Mouse (Mus musculus) MEL (cell line): ENCODE results near the gene En2.

Experiments
- CTCF ChIP-seq, 3 experiments: IDR thresholded peaks in 2 of 3; conservative IDR thresholded peaks in 1 of 3; 2 replicates each; pipeline ENCODE4 v1.5.1; 2011 to 2012; ENCODE audit warnings: low read length in 3 of 3, low read depth in 2 of 3, mild to moderate bottlenecking in 2 of 3, improper control_type of control experiment in 1 of 3, inconsistent platforms in 1 of 3, mixed read lengths in 1 of 3, moderate library complexity in 1 of 3; ENCODE audit not compliant: control insufficient read depth in 1 of 3, insufficient read depth in 1 of 3, poor library complexity in 1 of 3, severe bottlenecking in 1 of 3
- GABPA ChIP-seq: IDR thresholded peaks from 2 replicates; pipeline ENCODE4 v1.6.1; 2012; ENCODE audit warnings: low read depth, mild to moderate bottlenecking, inconsistent platforms, low read length, improper control_type of control experiment, moderate library complexity
- MAZ ChIP-seq: IDR thresholded peaks from 2 replicates; pipeline ENCODE4 v1.6.1; 2012; ENCODE audit warnings: low read depth, mild to moderate bottlenecking, inconsistent platforms, low read length, improper control_type of control experiment
- MXI1 ChIP-seq: IDR thresholded peaks from 2 replicates; pipeline ENCODE4 v1.6.1; 2011; ENCODE audit warnings: mild to moderate bottlenecking, low read depth, low read length, improper control_type of control experiment
- NRF1 ChIP-seq: IDR thresholded peaks from 2 replicates; pipeline ENCODE4 v1.6.1; 2014; ENCODE audit warnings: low read depth, mild to moderate bottlenecking, inconsistent platforms, low read length, improper control_type of control experiment, moderate library complexity; ENCODE audit not compliant: poor library complexity, insufficient read depth, severe bottlenecking
- POLR2A ChIP-seq, 2 experiments: IDR thresholded peaks; 2 replicates each; pipeline ENCODE4 v1.6.1; 2011 to 2012; ENCODE audit warnings: low read length in 2 of 2, mild to moderate bottlenecking in 2 of 2, control low read depth in 1 of 2, improper control_type of control experiment in 1 of 2, low read depth in 1 of 2, moderate library complexity in 1 of 2; ENCODE audit not compliant: control insufficient read depth in 1 of 2, insufficient read depth in 1 of 2, poor library complexity in 1 of 2
- TAL1 ChIP-seq: IDR thresholded peaks from 2 replicates; pipeline ENCODE4 v1.6.1; 2012; ENCODE audit warnings: mild to moderate bottlenecking, inconsistent platforms, low read length, moderate library complexity, mixed read lengths
- UBTF ChIP-seq: IDR thresholded peaks from 2 replicates; pipeline ENCODE4 v1.6.1; 2012; ENCODE audit warnings: low read depth, mild to moderate bottlenecking, inconsistent platforms, low read length, improper control_type of control experiment, moderate library complexity, borderline replicate concordance; ENCODE audit not compliant: insufficient read depth
- ZMIZ1 ChIP-seq: IDR thresholded peaks from 2 replicates; pipeline ENCODE4 v1.6.1; 2012; ENCODE audit warnings: low read depth, mild to moderate bottlenecking, inconsistent platforms, low read length, improper control_type of control experiment, moderate library complexity

GRCm38 (mm10) chr5:28161383-28161937 is 4.0 kb upstream of the En2 start:
- no peak for TF ChIP-seq POLR2A (IDR thresholded peaks at IDR 0.05; ENCODE audit: control insufficient read depth in 1 of 2, insufficient read depth in 1 of 2, low read depth in 1 of 2, low read length in 2 of 2, poor library complexity in 1 of 2)
- no peak for TF ChIP-seq MXI1
- no peak for TF ChIP-seq GABPA
- TF ChIP-seq MAZ: no peak
- TF ChIP-seq NRF1: no peak
- TF ChIP-seq TAL1: no peak
- TF ChIP-seq CTCF (IDR thresholded peaks at IDR 0.05 in 2 of 3, conservative IDR thresholded peaks at IDR 0.05 in 1 of 3; ENCODE audit: control insufficient read depth in 1 of 3, insufficient read depth in 1 of 3, low read depth in 2 of 3, low read length in 3 of 3, poor library complexity in 1 of 3, severe bottlenecking in 1 of 3): no peak
- no peak for TF ChIP-seq UBTF
- no peak for TF ChIP-seq ZMIZ1
